Mouse (Mus musculus): ENCODE data around the gene Gpr4. TPM values are rescaled to one million over a fixed set of nuclear protein-coding genes. Genes with fewer than 3 reads are reported as not detected.

Gene Gpr4
- total and polyA plus RNA-seq, 3 experiments, result 0.04 to 0.31 TPM; not detected in 1

GRCm38 (mm10) chr7:19258336-19258735, 46.0 kb downstream of the Gpr4 start:
- Histone ChIP-seq H3K4me2 (ENCODE audit: insufficient read depth, low read depth, poor library complexity, severe bottlenecking) (no peak overlapping the region), H3K9ac (ENCODE audit: insufficient read depth, low read depth) (no peak overlapping the region), H3K36me3 (replicated peaks in 1 of 2; ENCODE audit: control insufficient read depth in 1 of 2, insufficient read depth in 1 of 2, low read length in 1 of 2) (peaks cover 69 to 91% of the 10 kb centered on the region in 2 experiments), H3K27ac (ENCODE audit: insufficient read depth, low read depth) (no peak overlapping the region), H3K4me1 (ENCODE audit: control insufficient read depth in 1 of 2, insufficient read depth in 2 of 2) (peaks cover 2 to 30% of the 10 kb centered on the region in 2 experiments; a peak in 3 of 4 replicates), H3K27me3 (replicated peaks) (no peaks in the 10 kb centered on the region), H3K79me2 (replicated peaks; ENCODE audit: control insufficient read depth, extremely low read depth, insufficient read depth, poor library complexity, severe bottlenecking) (no peaks in the 10 kb centered on the region), H3K9me3 (replicated peaks; ENCODE audit: low read length) (no peaks in the 10 kb centered on the region), H3K4me3 (replicated peaks in 1 of 3; ENCODE audit: low read depth in 2 of 3, low read length in 2 of 3, poor library complexity in 1 of 3) (no peak overlapping the region)
- TF ChIP-seq MAX (IDR thresholded peaks at IDR 0.05; ENCODE audit: low read length) (no peak), ZC3H11A (IDR thresholded peaks at IDR 0.05; ENCODE audit: low read depth, low read length) (no peak), IRF4 (IDR thresholded peaks at IDR 0.05; ENCODE audit: low read depth, low read length) (no peak), TCF12 (IDR thresholded peaks at IDR 0.05; ENCODE audit: low read depth, low read length) (no peak), EP300 (IDR thresholded peaks at IDR 0.05; ENCODE audit: low read length) (no peak), MXI1 (IDR thresholded peaks at IDR 0.05; ENCODE audit: low read depth, low read length) (no peak), BHLHE40 (IDR thresholded peaks at IDR 0.05; ENCODE audit: low read depth, low read length) (no peak), MAZ (IDR thresholded peaks at IDR 0.05; ENCODE audit: low read depth, low read length) (no peak), USF2 (conservative IDR thresholded peaks at IDR 0.05; ENCODE audit: low read depth, low read length) (no peak), JUN (IDR thresholded peaks at IDR 0.05; ENCODE audit: insufficient read depth, low read depth, low read length) (no peak), POLR2A (IDR thresholded peaks at IDR 0.05; ENCODE audit: low read depth, low read length) (no peak), MAFK (IDR thresholded peaks at IDR 0.05; ENCODE audit: insufficient replicate concordance, low read length) (no peak), ZMIZ1 (IDR thresholded peaks at IDR 0.05; ENCODE audit: low read depth, low read length) (no peak), NRF1 (IDR thresholded peaks at IDR 0.05; ENCODE audit: low read depth, low read length) (no peak)
- in situ Hi-C loops (cut with MboI; ENCODE audit: low pct_ligation_motif_present, low pct_unique_long_range_greater_than_20kb, low sequenced_read_pairs), result no loop called here
- no peak for DNase-seq (ENCODE audit: extremely low read depth)
- dilution Hi-C loops (cut with MboI; ENCODE audit: extremely low pct_ligation_motif_present, extremely low pct_unique_long_range_greater_than_20kb, low sequenced_read_pairs), result no loop called here

DNA sequence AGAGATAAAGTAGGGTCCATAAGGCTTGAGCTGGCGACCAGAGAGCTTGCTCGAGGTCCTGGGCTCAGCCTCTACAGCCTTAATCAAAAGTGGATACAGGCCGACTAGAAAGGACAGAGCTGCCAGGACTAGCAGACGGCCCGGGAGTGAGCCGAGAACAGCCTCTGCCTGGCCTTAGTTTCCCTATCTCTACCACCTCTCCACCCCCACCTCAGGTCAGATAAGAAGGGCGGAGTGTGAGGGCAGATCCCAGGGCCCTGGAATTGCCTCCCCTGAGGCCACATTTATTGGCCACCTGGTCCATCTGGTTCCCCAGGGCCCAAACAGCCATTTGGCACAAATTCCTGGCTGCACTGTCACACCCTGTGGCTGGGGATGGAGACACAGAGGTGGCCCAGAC, 52.8 kb downstream of the Gpr4 start:
- Histone ChIP-seq H3K79me2 (replicated peaks; ENCODE audit: control insufficient read depth, extremely low read depth, insufficient read depth, poor library complexity, severe bottlenecking) (peaks cover 53% of the 10 kb centered on the region), H3K4me2 (ENCODE audit: insufficient read depth, low read depth, poor library complexity, severe bottlenecking) (no peak overlapping the region), H3K27ac (ENCODE audit: insufficient read depth, low read depth) (peak overlapping the region; percentile 94), H3K9me3 (replicated peaks; ENCODE audit: low read length) (no peaks in the 10 kb centered on the region), H3K36me3 (replicated peaks in 1 of 2; ENCODE audit: control insufficient read depth in 1 of 2, insufficient read depth in 1 of 2, low read length in 1 of 2) (peaks cover 57 to 64% of the 10 kb centered on the region in 2 experiments), H3K4me3 (replicated peaks in 1 of 3; ENCODE audit: low read depth in 2 of 3, low read length in 2 of 3, poor library complexity in 1 of 3) (no peak overlapping the region), H3K4me1 (ENCODE audit: control insufficient read depth in 1 of 2, insufficient read depth in 2 of 2) (peaks cover 27 to 45% of the 10 kb centered on the region in 2 experiments), H3K9ac (ENCODE audit: insufficient read depth, low read depth) (no peak overlapping the region), H3K27me3 (replicated peaks) (no peaks in the 10 kb centered on the region)
- in situ Hi-C loops (cut with MboI; ENCODE audit: low pct_ligation_motif_present, low pct_unique_long_range_greater_than_20kb, low sequenced_read_pairs), result no loop called here
- TF ChIP-seq POLR2AphosphoS2 (IDR thresholded peaks at IDR 0.05; ENCODE audit: low read depth, low read length) (no peak), MAX (IDR thresholded peaks at IDR 0.05; ENCODE audit: low read length) (no peak), EP300 (IDR thresholded peaks at IDR 0.05; ENCODE audit: low read length) (no peak)
- DNase-seq (ENCODE audit: extremely low read depth), result no peak
- dilution Hi-C loops (cut with MboI; ENCODE audit: extremely low pct_ligation_motif_present, extremely low pct_unique_long_range_greater_than_20kb, low sequenced_read_pairs), result no loop called here

Measured in CH12.LX (cell line).